Mouse (Mus musculus) liver, embryonic 15.5 days (tissue): ENCODE data around the gene Tubg2. TPM values are rescaled to one million over a fixed set of nuclear protein-coding genes. Genes with fewer than 3 reads are reported as not detected.
"Not testable (repeated sequence)": the region's sequence is repeated elsewhere in the genome, so short reads cannot be mapped to it uniquely, and the experiment has no call there.

Experiments
- ATAC-seq: fragments of 200-750 bp; cut with Nextera tagmentation; 2 replicates; pipeline ENCODE4 v1.8.0; 2017; ENCODE audit warnings: moderate number of reproducible peaks, mild to moderate bottlenecking, moderate library complexity; ENCODE audit not compliant: insufficient read depth
- H3K27ac ChIP-seq: fragments of 300-500 bp; sonication (generic); replicated peaks from 2 replicates; pipeline ENCODE4 v1.5.1; 2015; ENCODE audit warnings: mild to moderate bottlenecking, inconsistent platforms
- H3K27me3 ChIP-seq: fragments of 300-500 bp; sonication (generic); 2 replicates; pipeline ENCODE4 v1.6.1; 2015; ENCODE audit warnings: mild to moderate bottlenecking, inconsistent platforms
- H3K36me3 ChIP-seq: fragments of 300-500 bp; sonication (generic); replicated peaks from 2 replicates; pipeline ENCODE4 v1.6.1; 2015; ENCODE audit warnings: moderate library complexity, mild to moderate bottlenecking, inconsistent platforms
- H3K4me1 ChIP-seq: fragments of 300-500 bp; sonication (generic); replicated peaks from 2 replicates; pipeline ENCODE4 v1.6.1; 2015; ENCODE audit warnings: inconsistent platforms
- H3K4me2 ChIP-seq: fragments of 300-500 bp; sonication (generic); 2 replicates; pipeline ENCODE4 v1.6.1; 2015; ENCODE audit warnings: moderate library complexity, mild to moderate bottlenecking, inconsistent platforms
- H3K4me3 ChIP-seq: fragments of 300-500 bp; sonication (generic); replicated peaks from 2 replicates; pipeline ENCODE4 v1.5.1; 2015; ENCODE audit warnings: mild to moderate bottlenecking, inconsistent platforms
- H3K9ac ChIP-seq: fragments of 300-500 bp; sonication (generic); 2 replicates; pipeline ENCODE4 v1.6.1; 2015; ENCODE audit warnings: moderate library complexity, mild to moderate bottlenecking, inconsistent platforms
- H3K9me3 ChIP-seq: fragments of 300-500 bp; sonication (generic); replicated peaks from 2 replicates; pipeline ENCODE4 v1.6.1; 2016; ENCODE audit warnings: inconsistent platforms
- WGBS: fragments of 180-500 bp; shearing (Covaris S2); methylation state at CpG from one replicate; pipeline ENCODE4 v1.1.7; 2015; ENCODE audit warnings: mixed read lengths; ENCODE audit not compliant: insufficient replicate concordance; 5-methylcytosine and 5-hydroxymethylcytosine counted together
- polyA plus RNA-seq: library from polyadenylated mRNA; unstranded; fragments of >200 nt; fragmentation: Nextera tagmentation; extraction: Ambion mirVana; gene quantifications from 2 replicates; pipeline ENCODE4 v1.2.1, GENCODE M21; 2015

The Tubg2 gene
- polyA plus RNA-seq, 1 experiment from 2014 or later = 0.05 TPM

DNA sequence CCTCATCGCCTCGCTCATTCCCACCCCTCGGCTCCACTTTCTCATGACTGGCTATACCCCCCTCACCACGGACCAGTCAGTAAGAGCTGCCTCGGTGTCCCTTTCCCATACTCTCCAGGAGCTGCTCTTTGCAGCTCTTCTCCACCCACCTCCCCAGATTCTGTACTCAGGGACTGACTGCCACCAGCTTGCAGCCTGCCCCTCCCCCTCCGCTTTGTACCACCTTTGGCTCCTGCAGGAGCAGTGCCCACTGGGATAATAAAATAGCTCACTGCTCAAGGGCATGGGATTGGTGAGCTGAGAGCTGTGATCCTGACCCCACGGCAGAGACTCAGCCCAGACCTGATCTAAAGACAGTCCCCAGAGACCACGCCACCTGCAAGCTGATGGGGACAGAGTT lies 31.2 kb upstream of the Tubg2 start:
- 85% methylated on average over 8 of the region's 8 CpGs for WGBS
- H3K27me3 ChIP-seq, H3K9ac ChIP-seq: not testable (repeated sequence)

DNA sequence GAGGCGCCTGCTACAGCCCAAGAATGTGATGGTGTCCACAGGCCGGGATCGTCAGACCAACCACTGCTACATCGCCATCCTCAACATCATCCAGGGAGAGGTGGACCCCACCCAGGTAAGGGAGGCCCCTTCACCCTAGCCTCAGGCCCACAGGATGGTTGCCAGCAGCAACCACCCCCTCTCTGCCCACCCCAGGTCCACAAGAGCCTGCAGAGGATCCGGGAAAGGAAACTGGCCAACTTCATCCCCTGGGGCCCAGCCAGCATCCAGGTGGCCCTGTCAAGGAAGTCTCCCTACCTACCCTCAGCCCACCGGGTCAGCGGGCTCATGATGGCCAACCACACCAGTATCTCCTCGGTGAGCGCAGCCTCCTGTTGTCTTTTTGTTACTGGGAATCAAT lies 30.7 kb upstream of the Tubg2 start:
- H3K4me2 ChIP-seq, ATAC-seq, H3K27me3 ChIP-seq, H3K27ac ChIP-seq, H3K9ac ChIP-seq, H3K9me3 ChIP-seq, H3K4me3 ChIP-seq: not testable (repeated sequence)
- Histone ChIP-seq H3K36me3 (peaks cover 45% of the 10 kb centered on the region), H3K4me1 (peaks cover 15% of the 10 kb centered on the region)
- WGBS = 92% methylated on average over 9 of the region's 9 CpGs

More for the DNA sequence above, 31.2 kb upstream of the Tubg2 start:
- Histone ChIP-seq H3K4me1 (peaks cover 16% of the 10 kb centered on the region), H3K36me3 (peaks cover 45% of the 10 kb centered on the region)
- not testable (repeated sequence) for ATAC-seq, H3K9me3 ChIP-seq, H3K4me3 ChIP-seq, H3K27ac ChIP-seq, H3K4me2 ChIP-seq

DNA sequence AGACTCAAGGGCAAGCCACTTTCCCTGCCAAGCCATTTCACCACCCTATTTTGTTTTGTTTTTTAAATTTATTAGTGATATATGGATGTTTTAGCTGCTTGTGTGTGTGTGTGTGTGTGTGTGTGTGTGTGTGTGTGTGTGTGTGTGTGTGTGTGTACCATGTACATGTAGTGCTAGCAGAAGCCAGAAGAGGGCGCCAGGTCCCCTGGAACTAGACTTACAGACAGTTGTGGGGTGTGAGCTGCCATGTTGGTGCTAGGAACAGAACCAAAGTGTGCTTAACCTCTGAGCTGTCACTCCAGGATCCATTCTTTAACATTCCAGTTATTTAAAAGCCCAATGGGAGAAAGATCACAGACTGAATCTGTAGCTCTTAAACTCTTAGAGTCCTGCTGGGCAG lies 28.6 kb upstream of the Tubg2 start:
- H3K4me1 ChIP-seq = peaks cover 10% of the 10 kb centered on the region
- no peak for ATAC-seq
- no peak overlapping the region for H3K4me3 ChIP-seq
- H3K27me3 ChIP-seq = no peaks in the 10 kb centered on the region
- H3K36me3 ChIP-seq = peaks cover 45% of the 10 kb centered on the region
- no peaks in the 10 kb centered on the region for H3K9me3 ChIP-seq
- no peak overlapping the region for H3K9ac ChIP-seq
- 75% methylated on average over 1 of the region's 1 CpGs for WGBS
- no peak overlapping the region for H3K4me2 ChIP-seq
- no peak overlapping the region for H3K27ac ChIP-seq

- H3K4me3 ChIP-seq = no peak overlapping the region
- H3K27ac ChIP-seq = no peak overlapping the region
- peaks cover 10% of the 10 kb centered on the region for H3K4me1 ChIP-seq
- no peak for ATAC-seq
- peaks cover 26% of the 10 kb centered on the region for H3K36me3 ChIP-seq
- no peak overlapping the region for H3K9ac ChIP-seq
- H3K9me3 ChIP-seq = no peaks in the 10 kb centered on the region
- 76% methylated on average over 11 of the region's 11 CpGs for whole genome bisulfite sequencing
- H3K27me3 ChIP-seq = no peaks in the 10 kb centered on the region; the same call in 1 of the 2 replicates
- no peak overlapping the region for H3K4me2 ChIP-seq
Observed at GRCm38 (mm10) chr11:101128996-101129577, 26.6 kb upstream of the Tubg2 start.

DNA sequence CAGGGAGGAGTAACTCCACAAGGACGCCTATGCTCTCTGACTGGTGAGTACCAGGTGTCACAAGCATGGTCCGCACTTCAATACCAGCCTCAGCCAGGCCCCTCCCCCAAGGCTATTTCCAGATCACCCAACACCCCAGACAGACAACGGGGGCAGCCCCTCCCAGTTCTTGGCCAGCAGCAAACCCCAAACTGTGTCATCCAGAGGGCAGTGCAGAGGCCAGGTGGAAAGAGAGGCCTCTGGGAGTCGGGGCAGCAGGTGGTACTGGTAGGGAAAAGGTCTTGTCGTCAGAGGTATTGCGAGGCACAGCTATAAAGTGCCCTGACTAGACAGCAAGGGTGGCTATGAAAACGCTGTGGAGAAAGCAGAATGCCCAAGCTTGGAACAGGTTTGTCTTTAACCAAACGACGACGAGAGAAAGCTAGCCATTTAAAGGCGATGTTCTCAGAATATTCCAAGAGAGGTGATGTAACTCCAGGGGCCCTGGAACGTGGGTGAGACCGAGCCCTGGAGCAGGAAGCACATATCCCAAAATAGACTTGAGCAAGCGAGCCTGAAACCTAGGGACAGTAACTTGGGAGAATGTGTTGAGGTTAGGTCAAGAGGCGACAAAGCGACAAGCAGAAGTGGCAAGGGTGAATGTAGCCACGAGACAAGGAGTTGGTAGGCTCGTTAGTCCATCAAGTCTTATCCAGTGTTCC lies 25.5 kb upstream of the Tubg2 start:
- peaks cover 10% of the 10 kb centered on the region for H3K4me1 ChIP-seq
- no peak overlapping the region for H3K4me2 ChIP-seq
- 36% methylated on average over 18 of the region's 18 CpGs for WGBS
- no peak overlapping the region for H3K4me3 ChIP-seq
- no peak for ATAC-seq
- H3K27ac ChIP-seq = no peak overlapping the region
- H3K9me3 ChIP-seq = no peaks in the 10 kb centered on the region
- H3K27me3 ChIP-seq = no peaks in the 10 kb centered on the region; the same call in 1 of the 2 replicates
- peaks cover 18% of the 10 kb centered on the region for H3K36me3 ChIP-seq
- no peak overlapping the region for H3K9ac ChIP-seq

DNA sequence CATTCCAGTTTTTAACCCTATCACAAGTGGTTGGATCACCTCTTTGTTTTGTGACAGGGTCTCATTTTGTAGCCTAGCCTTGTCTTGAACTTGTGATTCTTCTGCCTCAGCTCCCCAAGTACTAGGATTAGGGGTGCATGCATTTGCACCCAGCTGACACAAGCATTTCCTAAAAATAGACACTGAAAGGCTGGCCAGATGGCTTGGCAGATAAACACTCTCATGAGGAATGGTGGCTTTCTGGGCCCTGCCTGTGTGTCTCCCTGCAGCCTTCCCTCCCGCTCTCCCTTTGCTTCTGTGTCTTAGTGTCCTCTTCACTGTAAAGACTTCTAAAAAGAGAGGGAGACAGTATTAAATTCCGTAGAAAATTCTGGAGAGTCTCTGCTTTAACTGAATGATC lies 24.5 kb upstream of the Tubg2 start:
- no peak overlapping the region for H3K9ac ChIP-seq
- H3K27ac ChIP-seq = no peak overlapping the region
- 56% methylated on average over 2 of the region's 2 CpGs for WGBS
- H3K4me1 ChIP-seq = peaks cover 10% of the 10 kb centered on the region
- no peak overlapping the region for H3K4me2 ChIP-seq
- no peaks in the 10 kb centered on the region for H3K9me3 ChIP-seq
- H3K4me3 ChIP-seq = no peak overlapping the region
- H3K36me3 ChIP-seq = peaks cover 8% of the 10 kb centered on the region
- ATAC-seq = no peak
- peaks cover 6% of the 10 kb centered on the region for H3K27me3 ChIP-seq

DNA sequence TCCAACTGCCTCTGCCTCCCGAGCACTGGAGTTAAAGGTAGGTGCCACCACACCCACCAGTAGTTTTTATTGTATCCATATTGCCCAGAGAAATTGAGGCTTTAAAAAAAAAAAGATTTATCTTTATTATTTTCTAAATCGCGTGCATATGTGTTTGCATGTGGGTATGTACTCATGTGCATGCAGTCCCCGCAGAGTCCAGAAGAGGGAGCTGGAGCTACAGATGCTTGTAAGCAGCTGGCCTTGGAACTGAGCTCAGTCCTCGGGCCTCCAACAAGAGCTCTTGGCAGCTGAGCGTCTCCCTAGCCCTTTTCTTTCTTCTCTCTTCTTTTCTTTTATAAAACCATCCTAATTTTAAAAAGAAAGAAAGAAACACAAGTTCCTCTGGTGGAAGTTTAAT lies 24.0 kb upstream of the Tubg2 start:
- Histone ChIP-seq H3K4me3 (no peak overlapping the region), H3K9ac (no peak overlapping the region), H3K4me1 (peaks cover 10% of the 10 kb centered on the region), H3K4me2 (no peak overlapping the region), H3K27me3 (peaks cover 6% of the 10 kb centered on the region), H3K9me3 (no peaks in the 10 kb centered on the region), H3K36me3 (peaks cover 3% of the 10 kb centered on the region), H3K27ac (no peak overlapping the region)
- ATAC-seq = no peak
- 76% methylated on average over 6 of the region's 6 CpGs for WGBS

- no peak overlapping the region for H3K27ac ChIP-seq
- no peaks in the 10 kb centered on the region for H3K36me3 ChIP-seq
- H3K4me3 ChIP-seq = no peak overlapping the region
- H3K4me2 ChIP-seq = no peak overlapping the region
- no peak for ATAC-seq
- H3K4me1 ChIP-seq = peaks cover 10% of the 10 kb centered on the region
- no peak overlapping the region for H3K9ac ChIP-seq
- peaks cover 12% of the 10 kb centered on the region for H3K27me3 ChIP-seq
- 18% methylated on average over 12 of the region's 12 CpGs for WGBS
- no peaks in the 10 kb centered on the region for H3K9me3 ChIP-seq
Observed at GRCm38 (mm10) chr11:101133037-101133436, 22.7 kb upstream of the Tubg2 start.

DNA sequence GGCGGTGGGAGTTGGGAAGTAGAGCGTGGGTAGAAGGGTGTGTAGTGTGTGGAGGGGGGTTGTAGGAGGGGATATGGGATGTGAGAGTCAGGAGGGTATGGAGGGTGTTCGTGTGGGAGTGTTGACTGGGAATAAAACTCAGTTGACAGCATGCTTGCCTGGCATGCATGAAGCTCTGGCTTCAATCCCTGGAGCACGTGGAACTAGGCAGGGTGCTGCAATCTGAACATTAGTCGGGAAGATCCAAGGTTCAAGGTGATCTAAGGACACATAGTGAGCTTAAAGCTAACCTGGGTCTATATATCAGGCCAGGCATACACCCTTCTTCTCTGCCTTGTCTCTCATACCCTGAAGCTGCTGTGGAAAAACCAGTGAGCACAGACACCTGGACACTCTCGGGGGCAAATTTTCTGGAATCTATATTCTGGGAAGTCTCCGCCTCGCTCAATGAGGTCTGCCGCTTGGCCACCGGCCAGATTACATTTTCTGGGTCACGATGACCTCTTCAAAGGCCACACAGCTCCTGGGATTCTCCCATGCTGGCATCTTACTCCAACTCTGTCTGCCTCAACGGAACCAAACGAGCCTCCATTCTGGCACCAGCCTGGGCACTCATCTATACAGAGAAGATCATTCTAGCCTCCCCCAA lies 21.4 kb upstream of the Tubg2 start:
- Histone ChIP-seq H3K36me3 (no peaks in the 10 kb centered on the region), H3K4me3 (no peak overlapping the region), H3K27ac (no peak overlapping the region), H3K9me3 (no peaks in the 10 kb centered on the region), H3K27me3 (peaks cover 23% of the 10 kb centered on the region), H3K4me2 (no peak overlapping the region), H3K9ac (no peak overlapping the region), H3K4me1 (peaks cover 14% of the 10 kb centered on the region)
- ATAC-seq = peak; percentile 31; the same call in 1 of the 2 replicates
- WGBS = 66% methylated on average over 13 of the region's 13 CpGs

- WGBS = 71% methylated on average over 7 of the region's 7 CpGs
- Histone ChIP-seq H3K36me3 (no peaks in the 10 kb centered on the region), H3K4me2 (no peak overlapping the region), H3K4me1 (peaks cover 7% of the 10 kb centered on the region; the same call in 1 of the 2 replicates), H3K9ac (no peak overlapping the region), H3K27me3 (peaks cover 50% of the 10 kb centered on the region), H3K9me3 (no peaks in the 10 kb centered on the region), H3K27ac (no peak overlapping the region), H3K4me3 (no peak overlapping the region)
- no peak for ATAC-seq
Observed at GRCm38 (mm10) chr11:101137000-101137399, 18.7 kb upstream of the Tubg2 start.

DNA sequence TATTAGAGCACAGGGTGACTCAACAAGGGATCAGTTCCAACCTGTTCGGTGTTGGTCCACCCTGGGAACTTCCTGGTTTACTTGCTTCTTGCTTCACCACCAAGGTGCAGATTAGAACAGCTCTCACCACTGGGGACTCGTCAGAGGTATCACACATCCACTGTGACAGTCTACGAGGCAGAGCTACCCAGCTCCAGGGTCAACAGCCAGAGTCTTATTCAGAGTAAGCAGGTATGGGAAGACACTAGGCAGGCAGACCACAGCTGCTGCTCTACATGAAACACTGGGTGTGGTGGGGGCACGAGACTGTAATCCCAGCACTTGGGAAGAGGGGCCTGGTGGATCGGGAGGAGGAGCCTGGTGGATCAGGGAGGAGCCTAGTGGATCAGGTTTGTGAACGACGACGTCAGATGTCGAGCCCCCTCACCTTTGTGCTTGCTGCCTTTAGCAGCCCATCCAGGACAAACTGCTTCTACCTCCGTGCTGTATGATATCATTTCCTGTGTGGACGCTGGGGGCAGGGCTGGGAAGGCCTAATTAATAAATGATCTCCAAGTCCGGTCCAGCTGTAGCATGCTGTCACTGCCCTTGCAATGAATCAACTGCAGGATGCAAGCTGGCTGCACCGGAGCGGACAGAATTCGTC lies 17.0 kb upstream of the Tubg2 start:
- peaks cover 64% of the 10 kb centered on the region for H3K27me3 ChIP-seq
- no peak overlapping the region for H3K9ac ChIP-seq
- no peak for ATAC-seq
- H3K27ac ChIP-seq = no peak overlapping the region
- H3K9me3 ChIP-seq = no peaks in the 10 kb centered on the region
- 16% methylated on average over 15 of the region's 15 CpGs for WGBS
- H3K36me3 ChIP-seq = no peaks in the 10 kb centered on the region
- H3K4me3 ChIP-seq = no peak overlapping the region
- peaks cover 7% of the 10 kb centered on the region; the same call in 1 of the 2 replicates for H3K4me1 ChIP-seq
- H3K4me2 ChIP-seq = peak overlapping the region; percentile 20; the same call in 1 of the 2 replicates
